Mouse (Mus musculus): ENCODE results near the gene Stt3b. TPM values are rescaled to one million over a fixed set of nuclear protein-coding genes. Genes with fewer than 3 reads are reported as not detected.
A peak's percentile ranks its signal among the peaks of the same experiment; 100 is the strongest.

Gene Stt3b
- polyA plus RNA-seq, 1 experiment: 56.8 TPM

DNA sequence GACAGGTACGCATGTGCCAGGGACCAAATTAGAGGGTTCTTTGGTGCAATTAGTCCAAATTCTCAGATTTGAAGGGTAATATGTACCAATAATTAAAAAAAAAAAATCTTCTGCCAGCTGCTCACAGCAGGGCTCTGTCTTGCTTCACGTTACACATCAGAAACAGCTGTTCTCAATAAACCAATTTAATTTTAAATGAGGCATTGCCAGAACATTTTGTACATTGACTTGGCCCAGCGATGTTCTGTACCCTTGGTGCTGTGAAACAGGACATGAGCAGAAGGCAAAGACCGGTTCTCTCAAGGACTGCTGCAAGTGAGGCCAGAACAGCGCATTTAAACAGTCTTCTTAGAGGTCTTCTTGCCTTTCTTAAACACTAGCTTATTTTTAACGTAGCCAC, 66.6 kb downstream of the Stt3b start:
- TF ChIP-seq CTCF (IDR thresholded peaks at IDR 0.05; ENCODE audit: low read depth, low read length) (no peak), POLR2A (IDR thresholded peaks at IDR 0.05; ENCODE audit: borderline replicate concordance, low read depth, low read length) (no peak)
- Histone ChIP-seq H3K4me3 (ENCODE audit: insufficient read depth, low read length) (no peak overlapping the region), H3K27ac (ENCODE audit: insufficient read depth, low read depth, low read length) (no peak overlapping the region), H3K4me1 (ENCODE audit: control insufficient read depth, insufficient read depth, low read length) (peaks cover 2% of the 10 kb centered on the region)

- Histone ChIP-seq H3K4me3 (ENCODE audit: insufficient read depth, low read length) (no peak overlapping the region), H3K4me1 (ENCODE audit: control insufficient read depth, insufficient read depth, low read length) (peaks cover 27% of the 10 kb centered on the region), H3K27ac (ENCODE audit: insufficient read depth, low read depth, low read length) (no peak overlapping the region)
- TF ChIP-seq CTCF (IDR thresholded peaks at IDR 0.05; ENCODE audit: low read depth, low read length): no peak
- no peak for TF ChIP-seq POLR2A (IDR thresholded peaks at IDR 0.05; ENCODE audit: borderline replicate concordance, low read depth, low read length)
Measured at GRCm38 (mm10) chr9:115239861-115240260, 70.4 kb downstream of the Stt3b start.

DNA sequence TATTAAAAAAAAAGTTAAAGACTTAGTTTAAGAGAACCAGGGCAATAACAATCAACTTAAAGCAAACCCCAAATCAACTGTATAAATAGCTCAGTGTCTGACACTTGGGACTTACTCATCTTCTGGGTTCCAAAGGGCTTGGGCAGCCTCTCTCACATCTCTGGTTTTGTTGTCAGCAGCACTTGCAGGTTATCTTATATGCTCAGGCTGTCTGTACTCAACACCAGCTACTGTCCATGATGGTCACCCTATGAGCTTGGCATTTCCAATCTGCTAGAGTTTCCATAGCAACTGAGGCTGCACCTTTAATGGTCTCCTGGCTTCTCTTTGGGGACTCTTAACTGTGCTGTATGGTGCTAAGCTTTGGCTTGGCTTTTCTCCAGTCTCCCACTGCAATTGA, 72.3 kb downstream of the Stt3b start:
- H3K4me3 ChIP-seq (ENCODE audit: insufficient read depth, low read length): no peak overlapping the region
- H3K4me1 ChIP-seq (ENCODE audit: control insufficient read depth, insufficient read depth, low read length): peaks cover 42% of the 10 kb centered on the region
- H3K27ac ChIP-seq (ENCODE audit: insufficient read depth, low read depth, low read length): no peak overlapping the region
- TF ChIP-seq CTCF (IDR thresholded peaks at IDR 0.05; ENCODE audit: low read depth, low read length) (no peak), POLR2A (IDR thresholded peaks at IDR 0.05; ENCODE audit: borderline replicate concordance, low read depth, low read length) (no peak)

DNA sequence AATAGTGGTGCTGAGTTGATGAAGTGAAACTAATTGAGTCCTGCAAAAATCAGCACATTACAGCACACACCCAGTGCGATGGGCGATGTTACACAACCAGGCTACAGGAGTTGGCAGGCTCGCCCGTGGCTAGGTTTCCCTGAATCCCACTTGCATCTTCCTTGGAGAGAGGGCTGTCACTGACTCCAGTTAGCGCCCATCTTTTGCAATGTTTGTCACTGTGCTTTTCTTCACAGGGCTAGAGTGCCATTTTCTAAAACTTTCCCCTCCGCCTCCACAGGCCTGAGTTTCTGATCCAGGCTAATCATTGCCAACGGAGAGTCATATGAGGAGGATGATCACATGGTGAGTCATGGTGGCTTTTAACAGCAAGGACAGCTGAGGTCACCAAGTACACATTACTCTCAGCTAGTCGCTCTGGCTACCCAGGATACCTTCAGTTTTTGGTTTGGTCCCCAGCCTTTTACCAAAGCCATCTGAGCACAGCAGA, 73.8 kb downstream of the Stt3b start:
- TF ChIP-seq CTCF (IDR thresholded peaks at IDR 0.05; ENCODE audit: low read depth, low read length): no peak
- TF ChIP-seq POLR2A (IDR thresholded peaks at IDR 0.05; ENCODE audit: borderline replicate concordance, low read depth, low read length): no peak
- H3K4me3 ChIP-seq (ENCODE audit: insufficient read depth, low read length): peak overlapping the region; percentile 36
- peaks cover 40% of the 10 kb centered on the region for H3K4me1 ChIP-seq (ENCODE audit: control insufficient read depth, insufficient read depth, low read length)
- peak overlapping the region; percentile 96 for H3K27ac ChIP-seq (ENCODE audit: insufficient read depth, low read depth, low read length)

GRCm38 (mm10) chr9:115234561-115234960, 75.7 kb downstream of the Stt3b start:
- Histone ChIP-seq H3K27ac (ENCODE audit: insufficient read depth, low read depth, low read length) (no peak overlapping the region), H3K4me3 (ENCODE audit: insufficient read depth, low read length) (no peak overlapping the region), H3K4me1 (ENCODE audit: control insufficient read depth, insufficient read depth, low read length) (peaks cover 40% of the 10 kb centered on the region)
- TF ChIP-seq POLR2A (IDR thresholded peaks at IDR 0.05; ENCODE audit: borderline replicate concordance, low read depth, low read length) (no peak), CTCF (IDR thresholded peaks at IDR 0.05; ENCODE audit: low read depth, low read length) (no peak)

DNA sequence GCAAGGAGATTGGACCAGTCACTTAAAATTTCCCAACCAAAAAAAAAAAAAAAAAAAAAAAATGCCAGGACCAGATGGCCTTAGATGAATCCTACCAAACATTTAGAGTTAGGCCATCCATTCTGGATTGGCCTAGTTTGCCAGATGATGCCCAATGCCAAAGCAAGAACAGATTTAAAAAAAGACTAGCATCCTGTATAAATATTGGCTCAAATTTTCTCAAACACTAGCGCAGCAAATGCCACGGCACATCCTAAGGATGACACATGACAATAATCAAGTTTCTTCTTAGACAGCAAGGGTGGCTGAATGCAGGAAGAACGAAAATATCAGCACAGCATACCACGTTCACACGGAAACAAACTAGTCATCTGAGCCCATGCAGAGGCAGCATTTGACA, 76.5 kb downstream of the Stt3b start:
- Histone ChIP-seq H3K4me3 (ENCODE audit: insufficient read depth, low read length) (no peak overlapping the region), H3K4me1 (ENCODE audit: control insufficient read depth, insufficient read depth, low read length) (peaks cover 40% of the 10 kb centered on the region), H3K27ac (ENCODE audit: insufficient read depth, low read depth, low read length) (no peak overlapping the region)
- TF ChIP-seq POLR2A (IDR thresholded peaks at IDR 0.05; ENCODE audit: borderline replicate concordance, low read depth, low read length) (no peak), CTCF (IDR thresholded peaks at IDR 0.05; ENCODE audit: low read depth, low read length) (no peak)

GRCm38 (mm10) chr9:115231476-115231875, 78.7 kb downstream of the Stt3b start:
- no peak for TF ChIP-seq CTCF (IDR thresholded peaks at IDR 0.05; ENCODE audit: low read depth, low read length)
- H3K27ac ChIP-seq (ENCODE audit: insufficient read depth, low read depth, low read length): no peak overlapping the region
- H3K4me3 ChIP-seq (ENCODE audit: insufficient read depth, low read length): no peak overlapping the region
- peaks cover 27% of the 10 kb centered on the region for H3K4me1 ChIP-seq (ENCODE audit: control insufficient read depth, insufficient read depth, low read length)

DNA sequence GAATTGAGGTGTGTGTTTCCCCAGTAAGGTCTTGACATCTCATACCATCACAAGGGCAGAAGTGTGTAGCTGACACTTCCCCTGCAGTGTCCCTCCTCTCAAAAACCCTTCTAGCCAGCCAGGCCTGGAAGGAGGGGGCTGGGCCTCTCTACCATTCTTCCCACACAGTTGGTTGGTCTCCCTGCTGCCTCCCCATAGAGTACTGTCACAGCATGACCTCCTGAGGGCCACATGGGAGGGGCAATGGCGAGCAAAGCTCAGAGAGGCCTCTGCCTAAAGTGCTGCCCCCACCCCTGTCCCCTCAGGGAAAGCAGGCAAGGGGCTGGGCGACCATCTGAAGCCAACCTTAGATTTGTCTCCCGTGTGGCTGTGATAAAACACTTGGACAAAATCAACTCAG, 80.1 kb downstream of the Stt3b start:
- Histone ChIP-seq H3K4me3 (ENCODE audit: insufficient read depth, low read length) (no peak overlapping the region), H3K4me1 (ENCODE audit: control insufficient read depth, insufficient read depth, low read length) (peaks cover 18% of the 10 kb centered on the region), H3K27ac (ENCODE audit: insufficient read depth, low read depth, low read length) (no peak overlapping the region)
- TF ChIP-seq POLR2A (IDR thresholded peaks at IDR 0.05; ENCODE audit: borderline replicate concordance, low read depth, low read length) (no peak), CTCF (IDR thresholded peaks at IDR 0.05; ENCODE audit: low read depth, low read length) (no peak)

GRCm38 (mm10) chr9:115229676-115230075, 80.5 kb downstream of the Stt3b start:
- no peak overlapping the region for H3K27ac ChIP-seq (ENCODE audit: insufficient read depth, low read depth, low read length)
- H3K4me3 ChIP-seq (ENCODE audit: insufficient read depth, low read length): no peak overlapping the region
- H3K4me1 ChIP-seq (ENCODE audit: control insufficient read depth, insufficient read depth, low read length): peaks cover 13% of the 10 kb centered on the region
- TF ChIP-seq POLR2A (IDR thresholded peaks at IDR 0.05; ENCODE audit: borderline replicate concordance, low read depth, low read length) (no peak), CTCF (IDR thresholded peaks at IDR 0.05; ENCODE audit: low read depth, low read length) (no peak)

- TF ChIP-seq CTCF (IDR thresholded peaks at IDR 0.05; ENCODE audit: low read depth, low read length) (no peak), POLR2A (IDR thresholded peaks at IDR 0.05; ENCODE audit: borderline replicate concordance, low read depth, low read length) (no peak)
- Histone ChIP-seq H3K4me3 (ENCODE audit: insufficient read depth, low read length) (no peak overlapping the region), H3K27ac (ENCODE audit: insufficient read depth, low read depth, low read length) (no peak overlapping the region), H3K4me1 (ENCODE audit: control insufficient read depth, insufficient read depth, low read length) (peaks cover 9% of the 10 kb centered on the region)
Measured at GRCm38 (mm10) chr9:115229145-115229544, 81.1 kb downstream of the Stt3b start.

Data from bone marrow macrophage, adult 2 months (primary cell).